Mouse (Mus musculus) CH12.LX (cell line): ENCODE data around the gene Igfals. TPM values are rescaled to one million over a fixed set of nuclear protein-coding genes. Genes with fewer than 3 reads are reported as not detected.

Experiments
- DNase-seq: peaks from one replicate; pipeline ENCODE4 v3.0.0-alpha.2; 2013; ENCODE audit errors: extremely low read depth
- H3K27ac ChIP-seq: 2 replicates; pipeline ENCODE4 v1.5.1; 2012; ENCODE audit warnings: low read depth, mild to moderate bottlenecking, control low read depth, moderate library complexity; ENCODE audit not compliant: insufficient read depth
- H3K27me3 ChIP-seq: replicated peaks from 2 replicates; pipeline ENCODE3; 2012; ENCODE audit warnings: inconsistent platforms
- H3K36me3 ChIP-seq, 2 experiments: replicated peaks in 1 of 2; 2 replicates each; pipeline versions ENCODE3 to v1.6.1; 2012; ENCODE audit warnings: inconsistent platforms in 1 of 2, low read length in 1 of 2, mild to moderate bottlenecking in 1 of 2, mixed read lengths in 1 of 2, moderate library complexity in 1 of 2; ENCODE audit not compliant: control insufficient read depth in 1 of 2, insufficient read depth in 1 of 2
- H3K4me1 ChIP-seq, 2 experiments: 2 replicates each; pipeline ENCODE4 v1.6.1; 2012; ENCODE audit warnings: inconsistent platforms in 1 of 2, moderate library complexity in 1 of 2; ENCODE audit not compliant: insufficient read depth in 2 of 2, control insufficient read depth in 1 of 2
- H3K4me2 ChIP-seq: 2 replicates; pipeline ENCODE4 v1.6.1; 2012; ENCODE audit warnings: low read depth, mild to moderate bottlenecking, control low read depth; ENCODE audit not compliant: poor library complexity, insufficient read depth, severe bottlenecking
- H3K4me3 ChIP-seq, 3 experiments: fragments of 150-350 bp in 1 of 3; sonication (generic) in 1 of 3; replicated peaks in 1 of 3; 2 replicates each; pipeline versions ENCODE3 to v1.5.1; 2011 to 2012; ENCODE audit warnings: low read depth in 2 of 3, low read length in 2 of 3, mild to moderate bottlenecking in 2 of 3, moderate library complexity in 2 of 3, control low read depth in 1 of 3, improper control_type of control experiment in 1 of 3, inconsistent platforms in 1 of 3, mixed read lengths in 1 of 3; ENCODE audit not compliant: poor library complexity in 1 of 3
- H3K79me2 ChIP-seq: replicated peaks from 2 replicates; pipeline ENCODE4 v1.6.1; 2012; ENCODE audit warnings: mild to moderate bottlenecking, moderate library complexity; ENCODE audit not compliant: control insufficient read depth, poor library complexity, insufficient read depth, severe bottlenecking; ENCODE audit errors: extremely low read depth
- H3K9ac ChIP-seq: 2 replicates; pipeline ENCODE4 v1.6.1; 2012; ENCODE audit warnings: low read depth, mild to moderate bottlenecking, control low read depth, moderate library complexity; ENCODE audit not compliant: insufficient read depth
- H3K9me3 ChIP-seq: replicated peaks from 2 replicates; pipeline ENCODE3; 2012; ENCODE audit warnings: low read length, inconsistent platforms, mixed read lengths
- E2F4 ChIP-seq: IDR thresholded peaks from 2 replicates; pipeline ENCODE4 v1.6.1; 2011; ENCODE audit warnings: low read depth, low read length, improper control_type of control experiment; ENCODE audit not compliant: insufficient replicate concordance
- HCFC1 ChIP-seq: IDR thresholded peaks from 2 replicates; pipeline ENCODE4 v1.6.1; 2012; ENCODE audit warnings: low read depth, mild to moderate bottlenecking, inconsistent platforms, low read length, improper control_type of control experiment
- MEF2A ChIP-seq: IDR thresholded peaks from 2 replicates; pipeline ENCODE4 v1.6.1; 2014; ENCODE audit warnings: low read depth, mild to moderate bottlenecking, inconsistent platforms, low read length, improper control_type of control experiment, borderline replicate concordance
- MYC ChIP-seq: IDR thresholded peaks from 2 replicates; pipeline ENCODE4 v1.6.1; 2011; ENCODE audit warnings: low read depth, mild to moderate bottlenecking, improper control_type of control experiment, low read length
- NELFE ChIP-seq: IDR thresholded peaks from 2 replicates; pipeline ENCODE4 v1.6.1; 2011; ENCODE audit warnings: low read depth, low read length, improper control_type of control experiment
- NRF1 ChIP-seq: IDR thresholded peaks from 2 replicates; pipeline ENCODE4 v1.6.1; 2014; ENCODE audit warnings: low read depth, mild to moderate bottlenecking, inconsistent platforms, low read length, improper control_type of control experiment, moderate library complexity
- POLR2A ChIP-seq: IDR thresholded peaks from 2 replicates; pipeline ENCODE4 v1.6.1; 2011; ENCODE audit warnings: low read depth, mild to moderate bottlenecking, improper control_type of control experiment, low read length
- RAD21 ChIP-seq: IDR thresholded peaks from 2 replicates; pipeline ENCODE4 v1.6.1; 2011; ENCODE audit warnings: low read depth, mild to moderate bottlenecking, low read length, improper control_type of control experiment, moderate library complexity
- RCOR1 ChIP-seq: conservative IDR thresholded peaks from 2 replicates; pipeline ENCODE4 v1.6.1; 2012; ENCODE audit warnings: low read depth, mild to moderate bottlenecking, inconsistent platforms, low read length, improper control_type of control experiment
- SIN3A ChIP-seq: IDR thresholded peaks from 2 replicates; pipeline ENCODE4 v1.6.1; 2012; ENCODE audit warnings: low read length, improper control_type of control experiment, inconsistent platforms
- TCF12 ChIP-seq: IDR thresholded peaks from 2 replicates; pipeline ENCODE4 v1.6.1; 2014; ENCODE audit warnings: low read depth, mild to moderate bottlenecking, inconsistent platforms, low read length, improper control_type of control experiment
- UBTF ChIP-seq: IDR thresholded peaks from 2 replicates; pipeline ENCODE4 v1.6.1; 2012; ENCODE audit warnings: low read depth, mild to moderate bottlenecking, inconsistent platforms, low read length, improper control_type of control experiment, moderate library complexity
- USF1 ChIP-seq: IDR thresholded peaks from 2 replicates; pipeline ENCODE4 v1.6.1; 2014; ENCODE audit warnings: low read depth, mild to moderate bottlenecking, inconsistent platforms, low read length, improper control_type of control experiment
- ZKSCAN1 ChIP-seq: IDR thresholded peaks from 2 replicates; pipeline ENCODE4 v1.6.1; 2012; ENCODE audit warnings: low read depth, inconsistent platforms, low read length, improper control_type of control experiment, borderline replicate concordance
- ZMIZ1 ChIP-seq: IDR thresholded peaks from 2 replicates; pipeline ENCODE4 v1.6.1; 2012; ENCODE audit warnings: low read depth, mild to moderate bottlenecking, inconsistent platforms, low read length, improper control_type of control experiment
- dilution Hi-C: fragments of 300-500 bp; cut with MboI; formaldehyde crosslinking; loops from 2 replicates; pipeline ENCODE4 v1.14.3; 2020; ENCODE audit warnings: low sequenced_read_pairs; ENCODE audit not compliant: extremely low pct_unique_long_range_greater_than_20kb, extremely low pct_ligation_motif_present
- in situ Hi-C: fragments of 300-500 bp; cut with MboI; formaldehyde crosslinking; loops from 3 replicates; pipeline ENCODE4 v1.14.3; 2019; ENCODE audit warnings: low sequenced_read_pairs, low pct_ligation_motif_present, low pct_unique_long_range_greater_than_20kb, mixed read lengths
- polyA plus RNA-seq: library from polyadenylated mRNA; unstranded; fragments of >175 nt; gene quantifications from 2 replicates; pipeline ENCODE4 v1.2.1, GENCODE M21; 2012; ENCODE audit warnings: low read depth; ENCODE audit not compliant: insufficient read length
- total RNA-seq, 2 experiments: library from RNA; depleted of rRNA; stranded (reverse); fragments of 300-350 nt in 1 of 2; fragments of >200 nt in 1 of 2; gene quantifications; 2 replicates each; pipeline ENCODE4 v1.2.3; 2012 to 2014

Igfals gene
- total and polyA plus RNA-seq, 3 experiments: 5.0 to 9.8 (median 6.3) TPM

- Histone ChIP-seq H3K9me3 (no peaks in the 10 kb centered on the region), H3K27me3 (no peaks in the 10 kb centered on the region), H3K4me2 (no peak overlapping the region), H3K9ac (no peak overlapping the region), H3K4me3 (no peak overlapping the region), H3K79me2 (peaks cover 59% of the 10 kb centered on the region), H3K27ac (no peak overlapping the region), H3K36me3 (peaks cover 37 to 78% of the 10 kb centered on the region in 2 experiments), H3K4me1 (peaks cover 5 to 26% of the 10 kb centered on the region in 2 experiments; a peak in 3 of 4 replicates)
- in situ Hi-C loops (no loop called here), dilution Hi-C loops (no loop called here)
- DNase-seq: no peak
- TF ChIP-seq POLR2A (no peak), ZKSCAN1 (no peak), MYC (no peak), E2F4 (no peak), RAD21 (no peak), UBTF (no peak), HCFC1 (no peak), ZMIZ1 (no peak), NELFE (no peak), RCOR1 (no peak), USF1 (no peak), TCF12 (no peak), NRF1 (no peak), SIN3A (no peak), MEF2A (no peak)
Measured at GRCm38 (mm10) chr17:24929506-24929905, 63.7 kb downstream of the Igfals start.

Other genes with a start within 250 kb of the Igfals start
Only the 20 nearest of the 29 such genes appear.
- gene Noxo1, start 169.8 kb upstream of the Igfals start, total RNA-seq (2012; rRNA removed): 0.80 and 0.89 TPM in 2 replicates
- 0.47 and 0.54 TPM in 2 replicates for gene Noxo1, start 169.8 kb upstream of the Igfals start, total RNA-seq (2014; rRNA removed)
- gene Noxo1, start 169.8 kb upstream of the Igfals start, polyA plus RNA-seq: 0.95 and 2.5 TPM in 2 replicates
- gene Tbl3, start 158.3 kb upstream of the Igfals start, total RNA-seq (2012; rRNA removed): 98.0 and 122 TPM in 2 replicates
- 99.7 and 105 TPM in 2 replicates for gene Tbl3, start 158.3 kb upstream of the Igfals start, total RNA-seq (2014; rRNA removed)
- 101 and 104 TPM in 2 replicates for gene Tbl3, start 158.3 kb upstream of the Igfals start, polyA plus RNA-seq
- 0.38 and 0.59 TPM in 2 replicates for gene Rnf151, start 147.9 kb upstream of the Igfals start, total RNA-seq (2012; rRNA removed)
- not detected in 2 replicates for gene Rnf151, start 147.9 kb upstream of the Igfals start, total RNA-seq (2014; rRNA removed)
- 0.20 and 0.34 TPM in 2 replicates for gene Rnf151, start 147.9 kb upstream of the Igfals start, polyA plus RNA-seq
- gene Rps2, start 147.9 kb upstream of the Igfals start, total RNA-seq (2012; rRNA removed): 5,102 and 6,050 TPM in 2 replicates
- 5,117 and 5,410 TPM in 2 replicates for gene Rps2, start 147.9 kb upstream of the Igfals start, total RNA-seq (2014; rRNA removed)
- 1,976 and 2,057 TPM in 2 replicates for gene Rps2, start 147.9 kb upstream of the Igfals start, polyA plus RNA-seq
- 188 and 207 TPM in 2 replicates for gene Ndufb10, start 141.5 kb upstream of the Igfals start, total RNA-seq (2012; rRNA removed)
- gene Ndufb10, start 141.5 kb upstream of the Igfals start, total RNA-seq (2014; rRNA removed): 207 and 208 TPM in 2 replicates
- gene Ndufb10, start 141.5 kb upstream of the Igfals start, polyA plus RNA-seq: 136 and 155 TPM in 2 replicates
- 0.17 TPM in 1 of 2 replicates, not detected in the other for gene Rpl3l, start 138.2 kb upstream of the Igfals start, total RNA-seq (2012; rRNA removed)
- gene Rpl3l, start 138.2 kb upstream of the Igfals start, total RNA-seq (2014; rRNA removed): 0.24 TPM in 1 of 2 replicates, not detected in the other
- 0.79 and 0.91 TPM in 2 replicates for gene Rpl3l, start 138.2 kb upstream of the Igfals start, polyA plus RNA-seq
- gene Msrb1, start 129.4 kb upstream of the Igfals start, total RNA-seq (2012; rRNA removed): 38.4 and 39.7 TPM in 2 replicates
- 21.3 and 26.9 TPM in 2 replicates for gene Msrb1, start 129.4 kb upstream of the Igfals start, total RNA-seq (2014; rRNA removed)
- gene Msrb1, start 129.4 kb upstream of the Igfals start, polyA plus RNA-seq: 60.5 and 70.0 TPM in 2 replicates
- gene Hs3st6, start 113.0 kb upstream of the Igfals start, total RNA-seq (2012; rRNA removed): 0.30 TPM in 1 of 2 replicates, not detected in the other
- gene Hs3st6, start 113.0 kb upstream of the Igfals start, total RNA-seq (2014; rRNA removed): not detected in 2 replicates
- gene Hs3st6, start 113.0 kb upstream of the Igfals start, polyA plus RNA-seq: not detected in 2 replicates
- gene Meiob, start 61.7 kb upstream of the Igfals start, total RNA-seq (2012; rRNA removed): 0.08 and 0.30 TPM in 2 replicates
- gene Meiob, start 61.7 kb upstream of the Igfals start, total RNA-seq (2014; rRNA removed): 0.22 and 0.40 TPM in 2 replicates
- 0.15 and 0.23 TPM in 2 replicates for gene Meiob, start 61.7 kb upstream of the Igfals start, polyA plus RNA-seq
- gene Hagh, start 25.9 kb upstream of the Igfals start, total RNA-seq (2012; rRNA removed): 28.1 and 31.0 TPM in 2 replicates
- 27.3 and 28.1 TPM in 2 replicates for gene Hagh, start 25.9 kb upstream of the Igfals start, total RNA-seq (2014; rRNA removed)
- 18.1 and 18.9 TPM in 2 replicates for gene Hagh, start 25.9 kb upstream of the Igfals start, polyA plus RNA-seq
- gene Fahd1, start 15.6 kb upstream of the Igfals start, total RNA-seq (2012; rRNA removed): 8.0 and 8.2 TPM in 2 replicates
- 6.3 and 7.3 TPM in 2 replicates for gene Fahd1, start 15.6 kb upstream of the Igfals start, total RNA-seq (2014; rRNA removed)
- gene Fahd1, start 15.6 kb upstream of the Igfals start, polyA plus RNA-seq: 5.2 and 5.8 TPM in 2 replicates
- gene Nubp2, start 20.4 kb downstream of the Igfals start, total RNA-seq (2012; rRNA removed): 70.9 and 86.9 TPM in 2 replicates
- gene Nubp2, start 20.4 kb downstream of the Igfals start, total RNA-seq (2014; rRNA removed): 74.3 and 89.1 TPM in 2 replicates
- gene Nubp2, start 20.4 kb downstream of the Igfals start, polyA plus RNA-seq: 109 and 124 TPM in 2 replicates
- gene Spsb3, start 20.6 kb downstream of the Igfals start, total RNA-seq (2012; rRNA removed): 23.3 and 27.3 TPM in 2 replicates
- 21.1 and 21.3 TPM in 2 replicates for gene Spsb3, start 20.6 kb downstream of the Igfals start, total RNA-seq (2014; rRNA removed)
- gene Spsb3, start 20.6 kb downstream of the Igfals start, polyA plus RNA-seq: 13.3 and 14.4 TPM in 2 replicates
- gene Eme2, start 29.1 kb downstream of the Igfals start, total RNA-seq (2012; rRNA removed): 19.7 and 33.1 TPM in 2 replicates
- gene Eme2, start 29.1 kb downstream of the Igfals start, total RNA-seq (2014; rRNA removed): 12.7 and 13.5 TPM in 2 replicates
- 16.9 and 19.1 TPM in 2 replicates for gene Eme2, start 29.1 kb downstream of the Igfals start, polyA plus RNA-seq
- gene Mrps34, start 29.1 kb downstream of the Igfals start, total RNA-seq (2012; rRNA removed): 57.2 and 61.7 TPM in 2 replicates
- 50.9 and 56.5 TPM in 2 replicates for gene Mrps34, start 29.1 kb downstream of the Igfals start, total RNA-seq (2014; rRNA removed)
- 73.5 and 80.5 TPM in 2 replicates for gene Mrps34, start 29.1 kb downstream of the Igfals start, polyA plus RNA-seq
- 16.7 and 22.0 TPM in 2 replicates for gene Nme3, start 30.5 kb downstream of the Igfals start, total RNA-seq (2012; rRNA removed)
- gene Nme3, start 30.5 kb downstream of the Igfals start, total RNA-seq (2014; rRNA removed): 11.4 and 11.9 TPM in 2 replicates
- gene Nme3, start 30.5 kb downstream of the Igfals start, polyA plus RNA-seq: 13.8 and 14.4 TPM in 2 replicates
- gene Mapk8ip3, start 71.0 kb downstream of the Igfals start, total RNA-seq (2012; rRNA removed): 34.1 and 34.2 TPM in 2 replicates
- 14.5 and 15.8 TPM in 2 replicates for gene Mapk8ip3, start 71.0 kb downstream of the Igfals start, total RNA-seq (2014; rRNA removed)
- gene Mapk8ip3, start 71.0 kb downstream of the Igfals start, polyA plus RNA-seq: 41.4 and 44.0 TPM in 2 replicates
- gene Jpt2, start 94.7 kb downstream of the Igfals start, total RNA-seq (2012; rRNA removed): 33.5 and 48.9 TPM in 2 replicates
- 67.6 and 70.9 TPM in 2 replicates for gene Jpt2, start 94.7 kb downstream of the Igfals start, total RNA-seq (2014; rRNA removed)
- gene Jpt2, start 94.7 kb downstream of the Igfals start, polyA plus RNA-seq: 60.2 and 62.9 TPM in 2 replicates
- gene Cramp1l, start 149.8 kb downstream of the Igfals start, total RNA-seq (2012; rRNA removed): 4.3 and 4.4 TPM in 2 replicates
- 2.0 and 2.1 TPM in 2 replicates for gene Cramp1l, start 149.8 kb downstream of the Igfals start, total RNA-seq (2014; rRNA removed)
- gene Cramp1l, start 149.8 kb downstream of the Igfals start, polyA plus RNA-seq: 6.8 and 6.9 TPM in 2 replicates
- gene Ift140, start 150.1 kb downstream of the Igfals start, total RNA-seq (2012; rRNA removed): 16.6 and 24.4 TPM in 2 replicates
- 26.4 and 27.0 TPM in 2 replicates for gene Ift140, start 150.1 kb downstream of the Igfals start, total RNA-seq (2014; rRNA removed)
- 33.4 and 34.8 TPM in 2 replicates for gene Ift140, start 150.1 kb downstream of the Igfals start, polyA plus RNA-seq